Mouse (Mus musculus): ENCODE measurements around the gene Dnase1l3. TPM values are rescaled to one million over a fixed set of nuclear protein-coding genes. Genes with fewer than 3 reads are reported as not detected.

Dnase1l3 gene
- polyA plus RNA-seq, 1 experiment from 2014 or later, result 0.08 TPM

GRCm38 (mm10) chr14:7952610-7953254 is 41.6 kb downstream of the Dnase1l3 start:
- H3K9me3 ChIP-seq (replicated peaks; ENCODE audit: control insufficient read depth, low read length), result no peaks in the 10 kb centered on the region
- H3K36me3 ChIP-seq (replicated peaks; ENCODE audit: control insufficient read depth, insufficient read depth, low read depth, low read length), result peaks cover 2% of the 10 kb centered on the region; the same call in 1 of the 2 replicates
- no peaks in the 10 kb centered on the region for H3K27me3 ChIP-seq (ENCODE audit: control insufficient read depth, insufficient read depth, low read length)
- ATAC-seq (replicated peaks; ENCODE audit: insufficient number of reproducible peaks, low FRiP score, low TSS enrichment, low read depth), result no peak; the same call in 1 of the 2 replicates
- DNase-seq (ENCODE audit: low spot score), result peak; percentile 45
- no peak overlapping the region for H3K4me3 ChIP-seq (ENCODE audit: low read depth, low read length)
- no peaks in the 10 kb centered on the region for H3K4me1 ChIP-seq (ENCODE audit: control insufficient read depth, insufficient read depth, low read length)
- 28% methylated on average over 12 of the region's 12 CpGs for WGBS
- H3K4me2 ChIP-seq (ENCODE audit: low read depth, low read length), result no peak overlapping the region
- no peak overlapping the region for H3K27ac ChIP-seq (replicated peaks; ENCODE audit: low read depth, low read length)
- H3K9ac ChIP-seq (replicated peaks; ENCODE audit: low read length), result no peak overlapping the region

DNA sequence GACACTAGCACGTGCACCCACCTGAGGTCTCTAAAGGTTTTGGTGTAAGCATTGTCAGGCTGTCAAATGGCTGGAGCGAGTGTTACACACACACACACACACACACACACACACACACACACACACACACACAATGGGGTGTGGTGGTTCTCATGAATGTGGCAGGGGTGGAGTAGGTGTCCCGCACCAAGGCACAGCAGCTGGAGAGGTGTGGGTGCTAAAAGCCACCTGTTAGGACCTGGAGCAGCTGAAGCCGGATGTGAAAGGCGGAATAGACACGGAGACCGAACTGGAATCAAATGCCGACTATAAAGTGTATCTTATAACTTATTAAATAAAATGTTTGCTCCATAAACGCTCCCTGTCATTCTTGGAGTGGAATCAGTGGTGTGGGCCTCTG is 43.1 kb downstream of the Dnase1l3 start:
- H3K36me3 ChIP-seq (replicated peaks; ENCODE audit: control insufficient read depth, insufficient read depth, low read depth, low read length), result peaks cover 2% of the 10 kb centered on the region; the same call in 1 of the 2 replicates
- H3K9me3 ChIP-seq (replicated peaks; ENCODE audit: control insufficient read depth, low read length), result no peaks in the 10 kb centered on the region
- no peak for ATAC-seq (replicated peaks; ENCODE audit: insufficient number of reproducible peaks, low FRiP score, low TSS enrichment, low read depth)
- no peak for DNase-seq (ENCODE audit: low spot score)
- no peak overlapping the region for H3K9ac ChIP-seq (replicated peaks; ENCODE audit: low read length)
- no peak overlapping the region for H3K4me2 ChIP-seq (ENCODE audit: low read depth, low read length)
- no peaks in the 10 kb centered on the region for H3K27me3 ChIP-seq (ENCODE audit: control insufficient read depth, insufficient read depth, low read length)
- no peak overlapping the region for H3K27ac ChIP-seq (replicated peaks; ENCODE audit: low read depth, low read length)
- H3K4me1 ChIP-seq (ENCODE audit: control insufficient read depth, insufficient read depth, low read length), result no peaks in the 10 kb centered on the region
- no peak overlapping the region for H3K4me3 ChIP-seq (ENCODE audit: low read depth, low read length)
- 92% methylated on average over 9 of the region's 9 CpGs for WGBS

DNA sequence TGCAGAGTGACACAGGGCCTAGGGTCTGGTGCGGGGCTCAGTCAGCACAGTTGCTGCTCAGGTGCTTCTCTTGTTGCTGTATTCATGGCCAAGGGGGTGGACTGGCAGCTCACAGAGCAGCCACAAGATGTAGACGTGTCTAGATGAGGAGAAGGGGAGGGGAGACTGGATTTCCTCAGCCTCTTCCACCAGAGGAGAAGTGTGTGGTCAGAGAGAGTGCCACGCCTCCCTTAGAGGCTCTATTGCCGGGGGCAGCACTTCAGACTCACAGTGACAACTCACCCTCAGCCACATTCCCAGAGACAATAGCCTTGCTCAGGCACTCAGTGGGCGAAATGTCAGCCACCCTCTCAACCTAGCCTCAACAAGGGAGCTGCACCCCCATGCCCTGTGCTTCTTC is 49.1 kb downstream of the Dnase1l3 start:
- no peak for DNase-seq (ENCODE audit: low spot score)
- no peaks in the 10 kb centered on the region for H3K36me3 ChIP-seq (replicated peaks; ENCODE audit: control insufficient read depth, insufficient read depth, low read depth, low read length)
- no peak overlapping the region for H3K4me3 ChIP-seq (ENCODE audit: low read depth, low read length)
- ATAC-seq (replicated peaks; ENCODE audit: insufficient number of reproducible peaks, low FRiP score, low TSS enrichment, low read depth), result no peak
- H3K4me1 ChIP-seq (ENCODE audit: control insufficient read depth, insufficient read depth, low read length), result no peaks in the 10 kb centered on the region
- no peak overlapping the region for H3K9ac ChIP-seq (replicated peaks; ENCODE audit: low read length)
- H3K27me3 ChIP-seq (ENCODE audit: control insufficient read depth, insufficient read depth, low read length), result no peaks in the 10 kb centered on the region
- H3K9me3 ChIP-seq (replicated peaks; ENCODE audit: control insufficient read depth, low read length), result no peaks in the 10 kb centered on the region
- H3K4me2 ChIP-seq (ENCODE audit: low read depth, low read length), result no peak overlapping the region
- H3K27ac ChIP-seq (replicated peaks; ENCODE audit: low read depth, low read length), result no peak overlapping the region
- 79% methylated on average over 4 of the region's 5 CpGs for WGBS

GRCm38 (mm10) chr14:7944349-7945039 is 49.9 kb downstream of the Dnase1l3 start:
- 48% methylated on average over 8 of the region's 8 CpGs for WGBS
- no peaks in the 10 kb centered on the region for H3K36me3 ChIP-seq (replicated peaks; ENCODE audit: control insufficient read depth, insufficient read depth, low read depth, low read length)

GRCm38 (mm10) chr14:7943801-7944135 is 50.6 kb downstream of the Dnase1l3 start:
- H3K4me2 ChIP-seq (ENCODE audit: low read depth, low read length), result no peak overlapping the region
- no peak overlapping the region for H3K9ac ChIP-seq (replicated peaks; ENCODE audit: low read length)
- H3K9me3 ChIP-seq (replicated peaks; ENCODE audit: control insufficient read depth, low read length), result no peaks in the 10 kb centered on the region
- 77% methylated on average over 3 of the region's 3 CpGs for WGBS
- DNase-seq (ENCODE audit: low spot score), result no peak
- H3K27me3 ChIP-seq (ENCODE audit: control insufficient read depth, insufficient read depth, low read length), result no peaks in the 10 kb centered on the region
- no peaks in the 10 kb centered on the region for H3K4me1 ChIP-seq (ENCODE audit: control insufficient read depth, insufficient read depth, low read length)
- no peak overlapping the region for H3K4me3 ChIP-seq (ENCODE audit: low read depth, low read length)
- no peaks in the 10 kb centered on the region; the same call in 1 of the 2 replicates for H3K36me3 ChIP-seq (replicated peaks; ENCODE audit: control insufficient read depth, insufficient read depth, low read depth, low read length)
- no peak for ATAC-seq (replicated peaks; ENCODE audit: insufficient number of reproducible peaks, low FRiP score, low TSS enrichment, low read depth)
- no peak overlapping the region for H3K27ac ChIP-seq (replicated peaks; ENCODE audit: low read depth, low read length)

More at GRCm38 (mm10) chr14:7944349-7945039, 49.9 kb downstream of the Dnase1l3 start:
- Histone ChIP-seq H3K9me3 (replicated peaks; ENCODE audit: control insufficient read depth, low read length) (no peaks in the 10 kb centered on the region), H3K4me1 (ENCODE audit: control insufficient read depth, insufficient read depth, low read length) (no peaks in the 10 kb centered on the region), H3K4me2 (ENCODE audit: low read depth, low read length) (no peak overlapping the region), H3K9ac (replicated peaks; ENCODE audit: low read length) (no peak overlapping the region), H3K27me3 (ENCODE audit: control insufficient read depth, insufficient read depth, low read length) (no peaks in the 10 kb centered on the region), H3K27ac (replicated peaks; ENCODE audit: low read depth, low read length) (no peak overlapping the region), H3K4me3 (ENCODE audit: low read depth, low read length) (no peak overlapping the region)
- no peak for DNase-seq (ENCODE audit: low spot score)
- ATAC-seq (replicated peaks; ENCODE audit: insufficient number of reproducible peaks, low FRiP score, low TSS enrichment, low read depth), result no peak; the same call in 1 of the 2 replicates

- Histone ChIP-seq H3K9ac (replicated peaks; ENCODE audit: low read length) (no peak overlapping the region), H3K36me3 (replicated peaks; ENCODE audit: control insufficient read depth, insufficient read depth, low read depth, low read length) (no peaks in the 10 kb centered on the region; the same call in 1 of the 2 replicates), H3K4me3 (ENCODE audit: low read depth, low read length) (no peak overlapping the region), H3K9me3 (replicated peaks; ENCODE audit: control insufficient read depth, low read length) (no peaks in the 10 kb centered on the region), H3K4me2 (ENCODE audit: low read depth, low read length) (no peak overlapping the region), H3K27ac (replicated peaks; ENCODE audit: low read depth, low read length) (no peak overlapping the region), H3K27me3 (ENCODE audit: control insufficient read depth, insufficient read depth, low read length) (no peaks in the 10 kb centered on the region), H3K4me1 (ENCODE audit: control insufficient read depth, insufficient read depth, low read length) (no peaks in the 10 kb centered on the region)
- DNase-seq (ENCODE audit: low spot score), result no peak
- WGBS, result 81% methylated on average over 7 of the region's 7 CpGs
- no peak for ATAC-seq (replicated peaks; ENCODE audit: insufficient number of reproducible peaks, low FRiP score, low TSS enrichment, low read depth)
Observed at GRCm38 (mm10) chr14:7943101-7943800, 51.1 kb downstream of the Dnase1l3 start.

DNA sequence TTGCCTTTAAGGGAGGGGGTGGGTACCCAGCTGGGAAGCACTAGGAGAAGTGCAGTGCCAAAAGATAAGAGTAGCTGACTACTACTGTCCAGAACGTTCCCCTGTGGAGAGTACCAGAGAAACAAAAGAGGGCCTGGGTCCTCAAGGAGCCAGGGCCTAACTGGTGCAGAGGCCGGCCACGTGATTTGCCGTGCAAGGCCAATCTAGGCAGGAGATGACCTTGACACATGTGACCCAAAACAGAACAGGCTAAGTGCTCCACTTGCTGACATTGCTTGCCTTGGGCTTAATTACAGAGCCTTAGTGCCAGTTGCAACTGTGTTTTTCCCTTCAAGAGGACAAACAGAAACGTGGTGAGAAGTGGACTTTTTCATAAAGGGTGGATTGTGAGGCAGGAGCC is 53.0 kb downstream of the Dnase1l3 start:
- WGBS, result 75% methylated on average over 5 of the region's 5 CpGs
- H3K27me3 ChIP-seq (ENCODE audit: control insufficient read depth, insufficient read depth, low read length), result no peaks in the 10 kb centered on the region
- no peak for ATAC-seq (replicated peaks; ENCODE audit: insufficient number of reproducible peaks, low FRiP score, low TSS enrichment, low read depth)
- H3K9me3 ChIP-seq (replicated peaks; ENCODE audit: control insufficient read depth, low read length), result no peaks in the 10 kb centered on the region
- H3K4me3 ChIP-seq (ENCODE audit: low read depth, low read length), result no peak overlapping the region
- no peaks in the 10 kb centered on the region; the same call in 1 of the 2 replicates for H3K36me3 ChIP-seq (replicated peaks; ENCODE audit: control insufficient read depth, insufficient read depth, low read depth, low read length)
- H3K9ac ChIP-seq (replicated peaks; ENCODE audit: low read length), result no peak overlapping the region
- no peak for DNase-seq (ENCODE audit: low spot score)
- H3K4me1 ChIP-seq (ENCODE audit: control insufficient read depth, insufficient read depth, low read length), result no peaks in the 10 kb centered on the region
- no peak overlapping the region for H3K27ac ChIP-seq (replicated peaks; ENCODE audit: low read depth, low read length)
- H3K4me2 ChIP-seq (ENCODE audit: low read depth, low read length), result no peak overlapping the region

All from embryonic facial prominence, embryonic 11.5 days (tissue).